Mouse (Mus musculus) intestine, embryonic 14.5 days (tissue): ENCODE results near the gene Rufy3. TPM values are rescaled to one million over a fixed set of nuclear protein-coding genes. Genes with fewer than 3 reads are reported as not detected.
"Not testable (repeated sequence)": the region's sequence is repeated elsewhere in the genome, so short reads cannot be mapped to it uniquely, and the experiment has no call there.

Experiments used
- ATAC-seq: fragments of 200-750 bp; cut with Nextera tagmentation; replicated peaks from 2 replicates; pipeline ENCODE4 v1.8.0; 2017; ENCODE audit warnings: low read depth, moderate number of reproducible peaks, moderate TSS enrichment, moderate library complexity; ENCODE audit not compliant: low FRiP score, low TSS enrichment
- DNase-seq: peaks from one replicate; pipeline ENCODE4 v3.0.0-alpha.2; 2018; ENCODE audit warnings: low spot score
- H3K27ac ChIP-seq: fragments of 300-500 bp; sonication (generic); 2 replicates; pipeline ENCODE4 v1.5.1; 2014; ENCODE audit warnings: low read depth, mild to moderate bottlenecking, control low read depth
- H3K27me3 ChIP-seq: fragments of 300-500 bp; sonication (generic); replicated peaks from 2 replicates; pipeline ENCODE4 v1.6.1; 2014; ENCODE audit warnings: low read length, control low read depth; ENCODE audit not compliant: control insufficient read depth, insufficient read depth
- H3K36me3 ChIP-seq: fragments of 300-500 bp; sonication (generic); 2 replicates; pipeline ENCODE4 v1.6.1; 2014; ENCODE audit warnings: low read length, control low read depth; ENCODE audit not compliant: control insufficient read depth, insufficient read depth
- H3K4me1 ChIP-seq: fragments of 300-500 bp; sonication (generic); replicated peaks from 2 replicates; pipeline ENCODE4 v1.6.1; 2014; ENCODE audit warnings: low read length, control low read depth, mixed read lengths; ENCODE audit not compliant: control insufficient read depth, insufficient read depth
- H3K4me2 ChIP-seq: fragments of 300-500 bp; sonication (generic); 2 replicates; pipeline ENCODE4 v1.6.1; 2014; ENCODE audit warnings: low read length
- H3K4me3 ChIP-seq: fragments of 300-500 bp; sonication (generic); 2 replicates; pipeline ENCODE4 v1.5.1; 2014; ENCODE audit warnings: low read depth, low read length, control low read depth, mixed read lengths
- H3K9ac ChIP-seq: fragments of 300-500 bp; sonication (generic); 2 replicates; pipeline ENCODE4 v1.6.1; 2014; ENCODE audit warnings: mild to moderate bottlenecking, low read length
- H3K9me3 ChIP-seq: fragments of 300-500 bp; sonication (generic); 2 replicates; pipeline ENCODE4 v1.6.1; 2016; ENCODE audit warnings: low read length, control low read depth; ENCODE audit not compliant: control insufficient read depth
- WGBS: fragments of 180-500 bp; shearing (Covaris S2); extraction: QIAGEN DNeasy Blood & Tissue Kit; methylation state at CpG from one replicate; pipeline ENCODE4 v1.1.7; 2014; 5-methylcytosine and 5-hydroxymethylcytosine counted together
- polyA plus RNA-seq: library from polyadenylated mRNA; unstranded; fragments of >200 nt; fragmentation: Nextera tagmentation; extraction: Ambion mirVana; gene quantifications from 2 replicates; pipeline ENCODE4 v1.2.1, GENCODE M21; 2014

Gene Rufy3
- 23.4 and 23.6 TPM in 2 replicates for polyA plus RNA-seq

DNA sequence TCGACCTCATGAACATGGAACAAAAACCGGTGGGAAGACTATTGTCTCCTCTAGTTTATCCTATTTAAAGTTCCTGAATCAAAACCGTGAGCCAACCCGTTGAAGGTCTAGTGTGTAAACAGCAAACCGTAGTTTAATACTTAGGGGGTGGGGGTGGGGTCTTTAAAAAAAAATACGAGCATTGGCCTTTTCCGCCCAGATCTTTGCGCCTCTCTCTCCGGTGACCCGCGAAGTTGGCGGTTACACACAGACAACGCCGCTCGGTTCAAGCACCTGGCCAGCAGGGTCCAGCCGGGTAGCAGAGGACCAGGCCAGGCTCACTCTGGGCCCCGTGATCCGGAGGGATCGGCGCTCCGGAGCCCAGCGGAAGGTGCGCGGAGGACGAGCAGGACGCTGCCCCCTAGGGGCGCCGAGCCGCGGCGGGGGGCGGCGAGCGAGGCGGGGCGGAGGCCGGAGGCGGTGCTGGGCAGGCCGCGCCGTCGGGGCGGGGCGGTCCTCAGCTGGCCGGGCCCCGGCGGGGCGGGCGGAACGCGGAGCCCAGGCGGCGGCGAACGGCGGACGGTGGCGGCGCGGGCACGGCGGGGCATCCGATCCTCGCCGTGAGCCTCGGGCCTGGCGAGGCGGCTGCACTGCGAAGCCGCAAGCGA lies at the start of gene Rufy3:
Gene Rufy3, plus strand, starts transcription at position 540 of the 647 bp plus-strand sequence.
- peaks cover 10% of the 10 kb centered on the region; the same call in 1 of the 2 replicates for H3K4me1 ChIP-seq
- ATAC-seq (peak; percentile 91), DNase-seq (peak; percentile 83)
- under 1% methylated on average over 68 of the region's 71 CpGs for WGBS
- no peaks in the 10 kb centered on the region for H3K9me3 ChIP-seq
- H3K4me2 ChIP-seq = peak within 1 kb of the TSS; percentile 76
- no peaks in the 10 kb centered on the region for H3K27me3 ChIP-seq
- peak within 1 kb of the TSS; percentile 76 for H3K4me3 ChIP-seq
- no peaks in the 10 kb centered on the region for H3K36me3 ChIP-seq
- H3K9ac ChIP-seq = peak within 1 kb of the TSS; percentile 70
- peak within 1 kb of the TSS; percentile 77 for H3K27ac ChIP-seq

DNA sequence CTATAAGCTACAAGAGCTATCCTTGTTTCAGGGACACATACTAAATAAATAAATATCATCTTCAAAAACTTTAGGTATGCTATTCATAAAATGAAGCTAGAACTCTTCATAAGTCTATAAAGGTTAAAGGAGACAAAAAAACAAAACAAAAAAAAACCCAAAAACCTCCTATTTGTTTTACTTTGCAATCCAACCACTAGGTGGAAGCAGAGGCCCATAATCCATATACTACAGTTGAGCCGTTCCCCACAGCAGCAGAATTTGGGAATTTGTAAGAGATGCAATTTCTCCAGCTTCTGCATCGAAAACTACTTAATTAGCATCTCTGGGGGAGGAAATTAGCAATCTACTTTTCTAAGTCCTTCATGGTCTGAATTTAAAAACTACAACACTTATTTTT lies 45.6 kb upstream of the Rufy3 start:
- H3K9me3 ChIP-seq = no peaks in the 10 kb centered on the region
- no peak overlapping the region for H3K4me2 ChIP-seq
- no peak for DNase-seq
- WGBS = 9% methylated on average over 2 of the region's 2 CpGs
- H3K9ac ChIP-seq = no peak overlapping the region
- H3K4me1 ChIP-seq = no peaks in the 10 kb centered on the region
- no peak overlapping the region for H3K4me3 ChIP-seq
- H3K36me3 ChIP-seq = no peaks in the 10 kb centered on the region
- ATAC-seq = no peak
- H3K27me3 ChIP-seq = no peaks in the 10 kb centered on the region
- no peak overlapping the region for H3K27ac ChIP-seq

DNA sequence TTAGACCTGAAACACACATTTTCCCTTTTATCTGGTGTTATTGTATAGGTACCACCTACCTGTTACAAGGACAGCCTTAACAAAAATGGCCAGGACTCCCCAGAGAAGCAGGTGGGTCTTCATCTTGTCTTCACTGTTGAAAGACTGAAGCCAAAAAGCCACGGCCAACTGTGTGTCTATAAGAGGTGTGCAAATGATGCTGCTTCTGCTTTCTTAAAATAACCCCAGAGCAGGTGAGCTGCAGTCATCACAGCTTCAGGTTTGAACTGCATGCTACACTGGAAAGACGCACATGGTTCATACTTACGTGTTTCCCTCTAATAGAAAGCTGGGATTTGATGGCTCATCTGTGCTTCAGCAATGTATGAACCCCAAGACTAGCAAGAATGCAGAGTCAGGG lies 37.2 kb upstream of the Rufy3 start, which contains the start of gene Jchain:
Gene Jchain, minus strand, starts transcription at position 235 of the 400 bp plus-strand sequence.
- no peak within 1 kb of the TSS for H3K4me3 ChIP-seq
- ATAC-seq = no peak
- WGBS = 87% methylated on average over 3 of the region's 3 CpGs

DNA sequence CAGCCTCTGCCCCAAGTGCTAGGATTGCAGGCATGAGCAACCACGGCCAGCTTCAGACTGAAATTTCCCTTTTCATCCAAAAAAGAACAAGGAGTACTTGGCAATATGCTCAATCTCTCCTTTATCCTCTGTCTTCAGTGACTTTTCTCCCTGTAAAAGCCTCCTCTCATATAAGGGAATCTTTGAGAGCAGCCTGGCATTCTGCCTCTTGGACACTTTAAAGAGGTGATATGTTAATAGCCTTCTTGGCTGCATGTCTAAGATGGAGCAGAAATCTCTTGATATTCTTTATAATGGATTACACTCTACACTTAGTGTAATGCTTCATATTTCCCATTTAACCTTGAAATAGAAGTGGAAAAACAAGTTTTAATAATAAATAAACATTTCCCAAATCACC lies 33.9 kb upstream of the Rufy3 start:
- no peak overlapping the region for H3K4me2 ChIP-seq

More for the DNA sequence above, 37.2 kb upstream of the Rufy3 start, which contains the start of gene Jchain:
- DNase-seq = no peak
- H3K9me3 ChIP-seq = no peaks in the 10 kb centered on the region
- no peaks in the 10 kb centered on the region for H3K27me3 ChIP-seq
- no peaks in the 10 kb centered on the region for H3K4me1 ChIP-seq
- H3K27ac ChIP-seq = no peak within 1 kb of the TSS
- H3K4me2 ChIP-seq = no peak within 1 kb of the TSS
- no peak within 1 kb of the TSS for H3K9ac ChIP-seq
- no peaks in the 10 kb centered on the region for H3K36me3 ChIP-seq

DNA sequence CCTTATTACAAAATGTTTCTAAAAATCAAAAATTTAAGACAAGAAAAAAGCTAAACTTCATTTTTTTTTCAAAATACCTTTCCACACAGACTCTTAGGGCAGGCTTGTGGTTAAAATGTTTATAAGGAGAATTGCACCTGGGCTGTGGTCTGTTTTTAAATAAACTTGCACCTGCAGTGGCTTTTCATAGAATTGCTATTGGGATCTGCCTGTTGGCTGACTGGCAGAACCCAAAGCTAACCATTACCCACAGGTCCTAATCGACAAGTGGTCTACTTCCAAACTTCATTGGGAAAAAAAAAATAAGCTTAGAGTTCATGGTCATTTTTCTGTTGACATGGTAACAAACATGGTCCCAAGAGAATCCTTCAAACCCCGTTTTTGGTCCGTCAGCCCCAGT lies 30.1 kb upstream of the Rufy3 start:
- ATAC-seq = no peak
- Histone ChIP-seq H3K4me2 (no peak overlapping the region), H3K27ac (no peak overlapping the region), H3K4me3 (no peak overlapping the region), H3K9me3 (no peaks in the 10 kb centered on the region), H3K27me3 (no peaks in the 10 kb centered on the region), H3K36me3 (no peaks in the 10 kb centered on the region), H3K9ac (no peak overlapping the region), H3K4me1 (no peaks in the 10 kb centered on the region)
- DNase-seq = no peak
- 71% methylated on average over 3 of the region's 3 CpGs for WGBS

More for the DNA sequence above, 33.9 kb upstream of the Rufy3 start:
- no peak overlapping the region for H3K9ac ChIP-seq
- H3K27me3 ChIP-seq = no peaks in the 10 kb centered on the region
- no peak for ATAC-seq
- H3K4me3 ChIP-seq = no peak overlapping the region
- no peak for DNase-seq
- no peaks in the 10 kb centered on the region for H3K4me1 ChIP-seq
- H3K9me3 ChIP-seq = no peaks in the 10 kb centered on the region
- WGBS = 65% methylated on average over 1 of the region's 1 CpGs
- no peak overlapping the region for H3K27ac ChIP-seq
- no peaks in the 10 kb centered on the region for H3K36me3 ChIP-seq

DNA sequence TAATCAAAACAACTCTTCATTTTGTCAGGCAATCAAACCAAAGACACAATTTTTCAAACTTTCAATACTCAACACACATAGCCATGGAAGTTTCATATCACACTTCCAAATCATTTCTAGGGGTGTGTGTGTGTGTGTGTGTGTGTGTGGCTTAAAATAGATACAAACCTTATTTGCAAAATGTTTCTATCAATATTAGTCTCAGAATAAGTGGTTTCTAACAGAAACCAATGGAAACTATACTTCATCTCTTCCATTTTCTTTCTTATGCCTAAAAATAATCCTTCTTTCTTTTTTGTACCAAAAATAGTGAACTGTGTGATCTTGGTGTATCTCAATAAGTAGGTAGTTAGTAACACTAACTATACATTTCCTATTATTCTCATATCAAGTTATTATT lies 24.0 kb upstream of the Rufy3 start:
- Histone ChIP-seq H3K4me1 (no peaks in the 10 kb centered on the region), H3K9me3 (no peaks in the 10 kb centered on the region), H3K36me3 (no peaks in the 10 kb centered on the region), H3K9ac (no peak overlapping the region), H3K27me3 (no peaks in the 10 kb centered on the region), H3K4me3 (no peak overlapping the region), H3K4me2 (no peak overlapping the region), H3K27ac (no peak overlapping the region)
- DNase-seq (no peak), ATAC-seq (no peak)

DNA sequence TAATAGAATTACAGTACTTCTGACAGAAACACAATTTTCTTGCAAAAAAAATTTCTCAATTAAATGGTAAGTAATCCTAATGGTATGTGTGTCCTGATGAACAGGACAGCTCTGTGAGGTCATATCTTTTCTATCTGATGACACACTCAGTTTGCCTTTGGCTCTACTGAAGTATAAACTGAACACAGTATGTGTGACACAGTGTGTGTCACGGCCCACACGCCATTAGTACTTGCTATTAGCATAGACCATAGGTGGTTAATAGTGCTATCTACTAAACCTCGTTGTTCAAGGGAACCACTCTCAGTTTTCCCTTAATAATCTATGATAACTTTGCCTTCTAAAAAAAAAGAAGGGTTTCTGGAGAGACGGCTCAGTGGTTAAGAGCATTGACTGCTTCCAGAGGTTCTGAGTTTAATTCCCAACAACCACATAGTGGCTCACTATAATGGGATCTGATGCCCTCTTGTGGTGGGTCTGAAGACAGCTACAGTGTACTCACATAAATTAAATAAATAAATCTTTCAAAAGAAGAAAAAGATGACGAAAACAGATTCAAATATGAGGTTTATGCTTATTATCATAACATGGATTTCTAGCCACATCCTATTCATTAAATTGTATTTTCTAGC lies 22.1 kb upstream of the Rufy3 start:
- H3K36me3 ChIP-seq = no peaks in the 10 kb centered on the region
- DNase-seq (no peak), ATAC-seq (0 out of 2 replicates have a peak, but pooled peaks have one; percentile 53)
- H3K4me1 ChIP-seq = no peaks in the 10 kb centered on the region
- H3K27me3 ChIP-seq = no peaks in the 10 kb centered on the region
- 67% methylated on average over 5 of the region's 5 CpGs for WGBS
- no peak overlapping the region for H3K27ac ChIP-seq
- H3K4me2 ChIP-seq = no peak overlapping the region
- H3K9ac ChIP-seq = no peak overlapping the region
- H3K4me3 ChIP-seq = no peak overlapping the region
- H3K9me3 ChIP-seq = no peaks in the 10 kb centered on the region

DNA sequence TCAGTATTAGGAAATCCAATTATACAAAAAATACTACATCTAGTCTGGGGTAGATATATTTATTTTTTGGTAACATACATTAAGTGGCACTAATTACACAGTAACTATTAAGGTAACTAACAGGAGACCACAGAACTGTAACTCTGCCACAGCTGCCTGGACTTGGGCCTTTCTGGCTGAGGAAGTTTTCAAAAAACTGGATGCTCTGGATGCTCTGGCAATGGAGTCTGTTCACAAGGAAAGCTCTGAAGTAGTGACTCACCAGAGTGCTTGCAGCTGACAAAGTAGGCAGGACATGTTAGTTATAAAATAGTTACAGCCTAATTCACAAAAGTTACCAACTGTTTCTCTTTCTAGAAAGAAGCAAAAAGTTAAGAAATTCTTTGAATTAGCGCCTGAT lies 20.4 kb upstream of the Rufy3 start:
- not testable (repeated sequence) for H3K9ac ChIP-seq, H3K4me3 ChIP-seq, H3K4me1 ChIP-seq, H3K9me3 ChIP-seq, H3K36me3 ChIP-seq, H3K27me3 ChIP-seq, H3K4me2 ChIP-seq, ATAC-seq, H3K27ac ChIP-seq, DNase-seq
- WGBS = 86% methylated on average over 1 of the region's 1 CpGs

DNA sequence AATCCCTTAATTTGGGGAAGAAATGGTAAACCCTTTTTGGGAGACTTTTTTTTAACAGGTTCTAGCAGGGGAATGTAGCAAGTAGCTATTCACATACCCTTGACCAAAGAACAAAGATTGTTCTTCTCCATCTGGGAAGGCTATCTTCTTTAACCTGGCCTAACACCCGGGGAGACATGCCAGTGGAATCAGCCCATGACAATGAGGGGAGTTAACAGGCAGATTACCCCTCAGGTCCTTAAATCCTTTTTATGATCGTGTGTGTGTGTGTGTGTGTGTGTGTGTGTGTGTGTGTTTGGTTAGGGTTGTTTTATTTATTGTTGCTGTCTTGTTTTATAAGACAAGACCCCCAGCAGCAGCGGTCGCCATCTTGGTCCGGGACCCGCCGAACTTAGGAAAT lies 19.3 kb upstream of the Rufy3 start:
- H3K4me1 ChIP-seq = no peaks in the 10 kb centered on the region
- 87% methylated on average over 7 of the region's 7 CpGs for WGBS
- H3K9me3 ChIP-seq = no peaks in the 10 kb centered on the region
- no peaks in the 10 kb centered on the region for H3K27me3 ChIP-seq
- H3K36me3 ChIP-seq = no peaks in the 10 kb centered on the region
- H3K4me2 ChIP-seq = no peak overlapping the region
- H3K4me3 ChIP-seq = no peak overlapping the region
- no peak overlapping the region for H3K9ac ChIP-seq
- DNase-seq (no peak), ATAC-seq (no peak)
- no peak overlapping the region for H3K27ac ChIP-seq
